Mouse (Mus musculus) spleen, adult 12 weeks (tissue): ENCODE data around the gene Prpf4b.
"Not testable (repeated sequence)": the region's sequence is repeated elsewhere in the genome, so short reads cannot be mapped to it uniquely, and the experiment has no call there.

Experiments
- DNase-seq: peaks from one replicate; pipeline ENCODE4 v3.0.0; 2022; ENCODE audit warnings: low spot score

Prpf4b gene

DNA sequence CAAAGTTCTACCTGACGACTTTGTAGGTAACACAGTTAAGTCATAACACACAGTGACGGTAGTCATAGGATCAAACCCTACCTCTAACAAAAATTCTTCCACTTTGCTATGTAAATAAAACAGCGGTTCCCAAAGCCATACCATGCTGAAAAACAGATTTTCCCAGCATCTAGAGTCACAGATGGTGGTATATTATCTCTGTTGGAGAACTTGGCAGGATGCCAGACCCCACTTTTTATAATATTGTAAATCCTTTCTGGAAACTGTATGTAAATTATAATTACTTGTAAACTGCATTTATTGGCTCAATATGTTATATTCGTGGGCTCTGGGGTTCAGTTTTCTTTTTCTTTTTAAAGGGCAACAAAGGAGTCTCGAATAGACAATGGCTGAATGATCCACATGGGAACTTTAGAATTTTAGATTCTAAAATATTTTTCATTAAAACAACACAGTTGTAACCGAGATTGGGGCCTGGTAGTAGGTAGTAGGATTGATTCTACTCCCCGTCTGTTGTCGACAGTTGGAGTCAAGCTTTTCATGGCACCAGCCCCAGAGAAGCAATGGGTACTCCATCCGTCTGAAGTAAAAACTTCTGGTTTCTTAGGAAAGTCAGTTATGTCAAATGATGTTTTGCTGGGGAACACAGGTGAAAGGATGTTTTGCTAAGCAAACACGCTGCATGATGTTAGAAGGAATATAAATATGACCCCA, 60.0 kb downstream of the Prpf4b start:
- DNase-seq, result no peak

GRCm38 (mm10) chr13:34942370-34942769, 67.3 kb downstream of the Prpf4b start:
- no peak for DNase-seq

- DNase-seq, result not testable (repeated sequence)
Measured at GRCm38 (mm10) chr13:34951437-34951836, 76.3 kb downstream of the Prpf4b start.
